Mouse (Mus musculus) lung, embryonic 15.5 days (tissue): ENCODE data around the gene Cer1. TPM values are rescaled to one million over a fixed set of nuclear protein-coding genes. Genes with fewer than 3 reads are reported as not detected.

Source experiments
- ATAC-seq: fragments of 200-750 bp; cut with Nextera tagmentation; 2 replicates; pipeline ENCODE4 v1.8.0; 2017; ENCODE audit warnings: moderate number of reproducible peaks, borderline replicate concordance; ENCODE audit not compliant: low FRiP score, low TSS enrichment; ENCODE audit errors: extremely low read depth
- H3K27ac ChIP-seq: fragments of 300-500 bp; sonication (generic); 2 replicates; pipeline ENCODE4 v1.5.1; 2015; ENCODE audit warnings: moderate library complexity, mild to moderate bottlenecking, inconsistent platforms
- H3K27me3 ChIP-seq: fragments of 300-500 bp; sonication (generic); 2 replicates; pipeline ENCODE4 v1.6.1; 2015; ENCODE audit warnings: inconsistent platforms
- H3K36me3 ChIP-seq: fragments of 300-500 bp; sonication (generic); 2 replicates; pipeline ENCODE4 v1.6.1; 2015; ENCODE audit warnings: inconsistent platforms
- H3K4me1 ChIP-seq: fragments of 300-500 bp; sonication (generic); 2 replicates; pipeline ENCODE4 v1.6.1; 2015; ENCODE audit warnings: inconsistent platforms
- H3K4me2 ChIP-seq: fragments of 300-500 bp; sonication (generic); 2 replicates; pipeline ENCODE4 v1.6.1; 2015; ENCODE audit warnings: inconsistent platforms, mild to moderate bottlenecking, moderate library complexity
- H3K4me3 ChIP-seq: fragments of 300-500 bp; sonication (generic); 2 replicates; pipeline ENCODE4 v1.5.1; 2015; ENCODE audit warnings: mild to moderate bottlenecking, inconsistent platforms
- H3K9ac ChIP-seq: fragments of 300-500 bp; sonication (generic); 2 replicates; pipeline ENCODE4 v1.6.1; 2015; ENCODE audit warnings: inconsistent platforms
- H3K9me3 ChIP-seq: fragments of 300-500 bp; sonication (generic); 2 replicates; pipeline ENCODE4 v1.6.1; 2016; ENCODE audit warnings: inconsistent platforms
- WGBS: fragments of 180-500 bp; shearing (Covaris S2); methylation state at CpG from one replicate; pipeline ENCODE4 v1.1.7; 2015; 5-methylcytosine and 5-hydroxymethylcytosine counted together
- polyA plus RNA-seq: library from polyadenylated mRNA; unstranded; fragments of >200 nt; fragmentation: Nextera tagmentation; extraction: Ambion mirVana; gene quantifications from 2 replicates; pipeline ENCODE4 v1.2.1, GENCODE M21; 2015

Cer1 gene
- polyA plus RNA-seq: 1.3 and 1.6 TPM in 2 replicates

- Histone ChIP-seq H3K9ac (no peak within 1 kb of the TSS), H3K9me3 (no peaks in the 10 kb centered on the region), H3K27me3 (no peaks in the 10 kb centered on the region), H3K27ac (no peak within 1 kb of the TSS), H3K4me2 (no peak within 1 kb of the TSS), H3K4me1 (peaks cover 3% of the 10 kb centered on the region; the same call in 1 of the 2 replicates), H3K36me3 (no peaks in the 10 kb centered on the region), H3K4me3 (no peak within 1 kb of the TSS)
- 52% methylated on average over 18 of the region's 19 CpGs for WGBS
- no peak for ATAC-seq
Observed at GRCm38 (mm10) chr4:82884636-82885534, at the start of gene Cer1. Gene Cer1 (minus strand): TSS chr4:82885148.

- H3K9ac ChIP-seq: no peak overlapping the region
- H3K27ac ChIP-seq: no peak overlapping the region
- H3K4me2 ChIP-seq: peak overlapping the region; percentile 43; the same call in 1 of the 2 replicates
- no peaks in the 10 kb centered on the region for H3K4me1 ChIP-seq
- no peaks in the 10 kb centered on the region for H3K27me3 ChIP-seq
- H3K4me3 ChIP-seq: no peak overlapping the region
- 0 out of 2 replicates have a peak, but pooled peaks have one; percentile 55 for ATAC-seq
- peaks cover 9% of the 10 kb centered on the region for H3K36me3 ChIP-seq
- 19% methylated on average over 5 of the region's 5 CpGs for WGBS
- no peaks in the 10 kb centered on the region for H3K9me3 ChIP-seq
Observed at GRCm38 (mm10) chr4:82934308-82934707, 49.4 kb upstream of the Cer1 start.

GRCm38 (mm10) chr4:82933698-82934210 lies 48.8 kb upstream of the Cer1 start:
- Histone ChIP-seq H3K36me3 (peaks cover 9% of the 10 kb centered on the region), H3K9ac (no peak overlapping the region), H3K9me3 (no peaks in the 10 kb centered on the region), H3K27me3 (no peaks in the 10 kb centered on the region), H3K4me1 (no peaks in the 10 kb centered on the region), H3K4me2 (peak overlapping the region; percentile 43), H3K4me3 (peak overlapping the region; percentile 21), H3K27ac (no peak overlapping the region)
- 16% methylated on average over 14 of the region's 14 CpGs for WGBS
- ATAC-seq: no peak

GRCm38 (mm10) chr4:82930079-82930478 lies 45.1 kb upstream of the Cer1 start:
- H3K27ac ChIP-seq: no peak overlapping the region
- no peak overlapping the region for H3K4me2 ChIP-seq
- H3K9me3 ChIP-seq: no peaks in the 10 kb centered on the region
- 62% methylated on average over 5 of the region's 5 CpGs for WGBS
- ATAC-seq: no peak
- no peak overlapping the region for H3K4me3 ChIP-seq
- H3K36me3 ChIP-seq: peaks cover 16% of the 10 kb centered on the region
- no peaks in the 10 kb centered on the region for H3K27me3 ChIP-seq
- no peak overlapping the region for H3K9ac ChIP-seq
- H3K4me1 ChIP-seq: no peaks in the 10 kb centered on the region

GRCm38 (mm10) chr4:82921962-82922361 lies 37.0 kb upstream of the Cer1 start:
- no peak overlapping the region for H3K27ac ChIP-seq
- H3K9me3 ChIP-seq: no peaks in the 10 kb centered on the region
- H3K4me2 ChIP-seq: no peak overlapping the region
- H3K4me3 ChIP-seq: no peak overlapping the region
- H3K36me3 ChIP-seq: no peaks in the 10 kb centered on the region; the same call in 1 of the 2 replicates
- ATAC-seq: no peak
- H3K4me1 ChIP-seq: peaks cover 15% of the 10 kb centered on the region
- no peaks in the 10 kb centered on the region for H3K27me3 ChIP-seq
- WGBS: 58% methylated on average over 4 of the region's 4 CpGs
- no peak overlapping the region for H3K9ac ChIP-seq

GRCm38 (mm10) chr4:82918625-82919024 lies 33.7 kb upstream of the Cer1 start:
- Histone ChIP-seq H3K4me1 (peaks cover 29% of the 10 kb centered on the region), H3K27ac (no peak overlapping the region), H3K9ac (no peak overlapping the region), H3K36me3 (peaks cover 2% of the 10 kb centered on the region), H3K4me3 (no peak overlapping the region), H3K9me3 (no peaks in the 10 kb centered on the region), H3K27me3 (no peaks in the 10 kb centered on the region), H3K4me2 (no peak overlapping the region)
- no peak for ATAC-seq
- whole genome bisulfite sequencing: 62% methylated on average over 2 of the region's 2 CpGs

GRCm38 (mm10) chr4:82916678-82917050 lies 31.7 kb upstream of the Cer1 start:
- H3K27ac ChIP-seq: no peak overlapping the region; the same call in 1 of the 2 replicates
- peaks cover 12% of the 10 kb centered on the region; the same call in 1 of the 2 replicates for H3K36me3 ChIP-seq
- no peak for ATAC-seq
- H3K4me1 ChIP-seq: peaks cover 29% of the 10 kb centered on the region
- H3K27me3 ChIP-seq: no peaks in the 10 kb centered on the region
- no peak overlapping the region for H3K4me2 ChIP-seq
- 46% methylated on average over 5 of the region's 5 CpGs for WGBS
- H3K4me3 ChIP-seq: no peak overlapping the region
- H3K9ac ChIP-seq: no peak overlapping the region
- no peaks in the 10 kb centered on the region for H3K9me3 ChIP-seq

GRCm38 (mm10) chr4:82916003-82916677 lies 31.2 kb upstream of the Cer1 start:
- Histone ChIP-seq H3K36me3 (peaks cover 12% of the 10 kb centered on the region; the same call in 1 of the 2 replicates), H3K4me2 (peak overlapping the region; percentile 21; the same call in 1 of the 2 replicates), H3K4me1 (peaks cover 25% of the 10 kb centered on the region), H3K4me3 (no peak overlapping the region), H3K9me3 (no peaks in the 10 kb centered on the region), H3K27me3 (no peaks in the 10 kb centered on the region), H3K9ac (no peak overlapping the region), H3K27ac (peak overlapping the region; percentile 55)
- ATAC-seq: no peak
- WGBS: 37% methylated on average over 14 of the region's 14 CpGs

GRCm38 (mm10) chr4:82915576-82915975 lies 30.6 kb upstream of the Cer1 start:
- ATAC-seq: peak; percentile 27; the same call in 1 of the 2 replicates
- Histone ChIP-seq H3K27ac (peak overlapping the region; percentile 55), H3K4me3 (no peak overlapping the region), H3K4me1 (peaks cover 22% of the 10 kb centered on the region), H3K9ac (no peak overlapping the region), H3K27me3 (no peaks in the 10 kb centered on the region), H3K36me3 (peaks cover 12% of the 10 kb centered on the region; the same call in 1 of the 2 replicates), H3K4me2 (peak overlapping the region; percentile 21; the same call in 1 of the 2 replicates), H3K9me3 (no peaks in the 10 kb centered on the region)
- WGBS: 34% methylated on average over 7 of the region's 7 CpGs

GRCm38 (mm10) chr4:82914601-82915143 lies 29.7 kb upstream of the Cer1 start:
- Histone ChIP-seq H3K27me3 (no peaks in the 10 kb centered on the region), H3K4me3 (no peak overlapping the region), H3K4me2 (no peak overlapping the region), H3K9me3 (no peaks in the 10 kb centered on the region), H3K9ac (no peak overlapping the region), H3K36me3 (peaks cover 12% of the 10 kb centered on the region; the same call in 1 of the 2 replicates), H3K27ac (0 out of 2 replicates have a peak overlapping the region, but pooled peaks have one; percentile 16), H3K4me1 (peaks cover 17% of the 10 kb centered on the region)
- no peak for ATAC-seq
- WGBS: 68% methylated on average over 11 of the region's 11 CpGs

GRCm38 (mm10) chr4:82895227-82895626 lies 10.3 kb upstream of the Cer1 start:
- Histone ChIP-seq H3K4me2 (no peak overlapping the region), H3K4me1 (no peaks in the 10 kb centered on the region), H3K27me3 (no peaks in the 10 kb centered on the region), H3K9ac (no peak overlapping the region), H3K27ac (no peak overlapping the region), H3K4me3 (no peak overlapping the region), H3K9me3 (no peaks in the 10 kb centered on the region), H3K36me3 (peaks cover 9% of the 10 kb centered on the region; the same call in 1 of the 2 replicates)
- no peak for ATAC-seq
- WGBS: 63% methylated on average over 10 of the region's 10 CpGs
